Mouse (Mus musculus) ES-E14 (cell line): Measurements from ENCODE around the gene Nalcn. TPM values are rescaled to one million over a fixed set of nuclear protein-coding genes. Genes with fewer than 3 reads are reported as not detected.
"Not testable (repeated sequence)": the region's sequence is repeated elsewhere in the genome, so short reads cannot be mapped to it uniquely, and the experiment has no call there.

Source experiments
- DNase-seq: peaks from one replicate; pipeline ENCODE4 v3.0.0-alpha.2; 2013; ENCODE audit warnings: low read depth, low spot score
- H3K27ac ChIP-seq: 2 replicates; pipeline ENCODE4 v1.5.1; 2012; ENCODE audit warnings: low read depth, mild to moderate bottlenecking, low read length, moderate library complexity, mixed read lengths; ENCODE audit not compliant: poor library complexity, insufficient read depth, severe bottlenecking
- H3K36me3 ChIP-seq: 2 replicates; pipeline ENCODE4 v1.6.1; 2012; ENCODE audit warnings: mild to moderate bottlenecking, low read length, moderate library complexity, mixed read lengths; ENCODE audit not compliant: control insufficient read depth, poor library complexity, insufficient read depth, severe bottlenecking
- H3K4me1 ChIP-seq, 2 experiments: fragments of 150-350 bp in 1 of 2; sonication (generic) in 1 of 2; 2 replicates each; pipeline ENCODE4 v1.6.1; 2012; ENCODE audit warnings: low read length in 2 of 2, mild to moderate bottlenecking in 1 of 2, mixed read lengths in 1 of 2; ENCODE audit not compliant: control insufficient read depth in 2 of 2, insufficient read depth in 2 of 2, poor library complexity in 1 of 2
- H3K4me3 ChIP-seq, 2 experiments: fragments of 150-350 bp in 1 of 2; sonication (generic) in 1 of 2; 2 replicates each; pipeline ENCODE4 v1.5.1; 2012; ENCODE audit warnings: low read length in 2 of 2, low read depth in 1 of 2, mild to moderate bottlenecking in 1 of 2, mixed read lengths in 1 of 2; ENCODE audit not compliant: insufficient read depth in 1 of 2, poor library complexity in 1 of 2, severe bottlenecking in 1 of 2
- H3K9ac ChIP-seq: 2 replicates; pipeline ENCODE4 v1.6.1; 2012; ENCODE audit warnings: low read depth, mild to moderate bottlenecking, low read length, mixed read lengths; ENCODE audit not compliant: poor library complexity, insufficient read depth, severe bottlenecking
- H3K9me3 ChIP-seq: fragments of 150-350 bp; sonication (generic); 2 replicates; pipeline ENCODE4 v1.6.1; 2012; ENCODE audit warnings: low read depth, mild to moderate bottlenecking, low read length; ENCODE audit not compliant: control insufficient read depth, insufficient read depth
- CHD2 ChIP-seq: IDR thresholded peaks from 2 replicates; pipeline ENCODE4 v1.6.1; 2014; ENCODE audit warnings: mild to moderate bottlenecking, low read depth, low read length, inconsistent platforms
- HCFC1 ChIP-seq: IDR thresholded peaks from 2 replicates; pipeline ENCODE4 v1.6.1; 2012; ENCODE audit warnings: low read length, inconsistent platforms, borderline replicate concordance; ENCODE audit not compliant: insufficient read depth
- MAFK ChIP-seq: IDR thresholded peaks from 2 replicates; pipeline ENCODE4 v1.6.1; 2014; ENCODE audit warnings: mild to moderate bottlenecking, low read depth, low read length, inconsistent platforms; ENCODE audit not compliant: insufficient read depth
- ZC3H11A ChIP-seq: IDR thresholded peaks from 2 replicates; pipeline ENCODE4 v1.6.1; 2012; ENCODE audit warnings: low read depth, mild to moderate bottlenecking, inconsistent platforms, low read length, borderline replicate concordance
- ZNF384 ChIP-seq: IDR thresholded peaks from 2 replicates; pipeline ENCODE4 v1.6.1; 2012; ENCODE audit warnings: low read depth, low read length, inconsistent platforms
- in situ Hi-C, 2 experiments: fragments of 600-800 bp; cut with MboI; formaldehyde crosslinking; loops; one replicate each; pipeline ENCODE4 v1.15.1; 2025; ENCODE audit warnings: low sequenced_read_pairs in 2 of 2, inconsistent platforms in 1 of 2; ENCODE audit not compliant: unreplicated experiment in 2 of 2
- total RNA-seq: library from RNA; depleted of rRNA; stranded (reverse); fragments of 300-350 nt; gene quantifications from 2 replicates; pipeline ENCODE4 v1.2.3, GENCODE M21; 2012; rRNA removed

Gene Nalcn
- total RNA-seq = 0.54 and 1.5 TPM in 2 replicates

DNA sequence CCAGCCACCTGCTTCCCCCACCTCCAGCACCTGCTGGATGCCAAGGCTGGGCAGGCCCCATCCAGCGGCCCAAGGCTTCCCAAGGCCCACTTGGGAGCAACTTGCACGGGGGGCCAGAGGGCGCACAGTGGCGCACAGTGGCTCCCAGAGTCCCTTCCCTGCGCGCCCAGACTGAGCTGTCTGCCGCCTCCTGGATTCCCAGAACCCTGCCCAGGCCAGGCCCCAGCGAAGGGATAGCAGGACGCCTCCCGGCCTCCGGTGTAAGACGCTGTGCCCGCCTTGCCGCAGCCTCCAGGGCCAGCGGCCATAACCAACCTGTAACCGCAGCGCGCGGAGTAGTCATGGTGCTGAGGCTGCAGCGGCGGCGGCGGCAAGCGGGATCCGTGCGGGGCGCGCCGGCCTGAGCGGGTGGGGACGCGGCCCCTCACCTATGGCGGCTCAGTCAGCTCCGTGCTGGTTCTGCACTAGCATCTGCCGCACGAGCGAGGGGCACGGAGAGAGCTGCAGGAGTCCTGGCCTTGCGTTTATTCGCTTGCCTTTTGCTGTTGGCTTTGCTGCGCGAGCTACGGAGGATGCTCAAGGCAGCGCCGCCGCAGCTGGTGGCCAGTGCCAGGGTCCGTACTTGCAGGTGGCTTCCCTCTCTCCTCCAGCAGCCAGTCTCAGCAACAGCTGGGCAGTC, at the start of gene Nalcn:
Gene Nalcn, minus strand, starts transcription at position 644 of the 679 bp plus-strand sequence.
- peak within 1 kb of the TSS; percentile 76 for H3K9ac ChIP-seq
- peak; percentile 33 for DNase-seq
- H3K27ac ChIP-seq = no peak within 1 kb of the TSS
- H3K36me3 ChIP-seq = no peaks in the 10 kb centered on the region
- TF ChIP-seq MAFK = no peak
- TF ChIP-seq ZNF384 = no peak
- no peak for TF ChIP-seq ZC3H11A
- TF ChIP-seq HCFC1 = no peak
- TF ChIP-seq CHD2 = no peak
- 0 out of 2 replicates have a peak, but pooled peaks cover 2% of the 10 kb centered on the region for H3K9me3 ChIP-seq
- peak within 1 kb of the TSS; percentile 74 to 79 for H3K4me3 ChIP-seq
- in situ Hi-C loops = no loop called here
- H3K4me1 ChIP-seq = no peaks in the 10 kb centered on the region

DNA sequence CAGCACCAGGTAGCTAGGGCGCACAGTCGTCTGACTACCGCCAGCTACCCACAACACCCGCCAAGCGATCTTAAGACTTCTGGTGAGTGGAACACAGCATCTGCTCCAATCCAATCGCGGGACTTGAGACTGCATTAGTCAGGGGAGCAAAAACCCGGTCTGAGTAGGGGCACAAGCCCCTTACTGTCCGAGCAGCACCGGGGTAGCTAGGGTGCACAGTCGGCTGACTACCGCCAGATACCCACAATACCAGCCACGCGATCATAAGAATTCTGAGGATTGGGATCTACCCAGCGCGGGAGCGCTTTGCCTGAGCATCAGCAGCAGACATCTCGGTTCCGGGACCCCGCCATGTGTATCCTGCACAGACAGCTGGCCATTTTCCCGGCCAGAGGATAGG, 44.1 kb upstream of the Nalcn start:
- DNase-seq, H3K4me1 ChIP-seq, H3K27ac ChIP-seq, in situ Hi-C loops, H3K36me3 ChIP-seq, H3K9me3 ChIP-seq: not testable (repeated sequence)
- Histone ChIP-seq H3K9ac (peak overlapping the region; percentile 49), H3K4me3 (peak overlapping the region; percentile 50 to 59)

- Histone ChIP-seq H3K36me3 (no peaks in the 10 kb centered on the region), H3K4me1 (peaks cover 0 to 2% of the 10 kb centered on the region in 2 experiments; a peak in 1 of 4 replicates), H3K9ac (no peak overlapping the region), H3K4me3 (no peak overlapping the region), H3K27ac (no peak overlapping the region), H3K9me3 (no peaks in the 10 kb centered on the region)
- TF ChIP-seq CHD2 (no peak), ZNF384 (no peak), HCFC1 (no peak), ZC3H11A (no peak), MAFK (no peak)
- in situ Hi-C loops = no loop called here
- DNase-seq = no peak
Observed at GRCm38 (mm10) chr14:123664451-123664850, 37.5 kb upstream of the Nalcn start.

DNA sequence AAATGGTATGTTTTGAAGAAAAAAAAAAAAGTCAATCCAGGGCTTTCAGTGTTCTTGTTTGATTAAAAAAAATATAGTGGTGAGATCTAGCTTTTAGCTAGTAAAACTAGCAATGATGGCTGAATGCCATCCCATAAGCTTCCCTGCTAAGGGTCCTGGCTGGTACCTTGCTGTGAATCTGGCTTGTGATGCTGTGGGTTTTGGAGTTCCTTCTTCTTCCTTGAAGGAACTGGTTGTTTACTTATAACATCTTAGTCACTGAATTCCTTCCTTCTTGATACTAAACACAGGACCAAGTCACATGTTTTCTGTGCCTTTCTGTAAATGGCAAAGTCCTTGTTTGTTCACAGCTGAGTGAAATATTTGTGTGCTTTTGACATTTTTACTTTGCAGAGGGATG, 36.3 kb upstream of the Nalcn start:
- Histone ChIP-seq H3K9me3 (no peaks in the 10 kb centered on the region), H3K4me1 (peaks cover 0 to 2% of the 10 kb centered on the region in 2 experiments; a peak in 1 of 4 replicates), H3K36me3 (no peaks in the 10 kb centered on the region), H3K4me3 (no peak overlapping the region), H3K27ac (no peak overlapping the region), H3K9ac (no peak overlapping the region)
- no peak for TF ChIP-seq ZC3H11A
- no peak for TF ChIP-seq ZNF384
- TF ChIP-seq HCFC1 = no peak
- TF ChIP-seq CHD2 = no peak
- no peak for TF ChIP-seq MAFK
- in situ Hi-C loops = no loop called here
- no peak for DNase-seq

GRCm38 (mm10) chr14:123662386-123662785, 35.4 kb upstream of the Nalcn start:
- Histone ChIP-seq H3K9me3 (no peaks in the 10 kb centered on the region), H3K27ac (no peak overlapping the region), H3K4me3 (no peak overlapping the region), H3K4me1 (peaks cover 0 to 2% of the 10 kb centered on the region in 2 experiments; a peak in 1 of 4 replicates), H3K36me3 (no peaks in the 10 kb centered on the region), H3K9ac (no peak overlapping the region)
- in situ Hi-C loops = no loop called here
- no peak for DNase-seq
- no peak for TF ChIP-seq MAFK
- no peak for TF ChIP-seq CHD2
- TF ChIP-seq HCFC1 = no peak
